Mouse (Mus musculus) liver, postnatal 0 days (tissue): ENCODE results near the gene Slc16a1. TPM values are rescaled to one million over a fixed set of nuclear protein-coding genes. Genes with fewer than 3 reads are reported as not detected.

Experiments
- ATAC-seq: fragments of 200-750 bp; cut with Nextera tagmentation; 2 replicates; pipeline ENCODE4 v1.8.0; 2017; ENCODE audit warnings: mild to moderate bottlenecking, moderate library complexity
- DNase-seq: peaks from one replicate; pipeline ENCODE4 v3.0.0-alpha.2; 2016
- H3K27ac ChIP-seq: fragments of 300-500 bp; sonication (generic); 2 replicates; pipeline ENCODE4 v1.5.1; 2014; ENCODE audit warnings: antibody characterized with exemption, moderate library complexity, mild to moderate bottlenecking, low read depth
- H3K27me3 ChIP-seq: fragments of 300-500 bp; sonication (generic); 2 replicates; pipeline ENCODE4 v1.6.1; 2014; ENCODE audit warnings: low read length, control low read depth, mixed read lengths; ENCODE audit not compliant: insufficient read depth
- H3K36me3 ChIP-seq: fragments of 300-500 bp; sonication (generic); replicated peaks from 2 replicates; pipeline ENCODE4 v1.6.1; 2014; ENCODE audit warnings: mild to moderate bottlenecking, control low read depth, low read length, moderate library complexity, mixed read lengths; ENCODE audit not compliant: insufficient read depth
- H3K4me1 ChIP-seq: fragments of 300-500 bp; sonication (generic); 2 replicates; pipeline ENCODE4 v1.6.1; 2014; ENCODE audit warnings: antibody characterized with exemption, mild to moderate bottlenecking, control low read depth; ENCODE audit not compliant: insufficient read depth
- H3K4me2 ChIP-seq: fragments of 300-500 bp; sonication (generic); 2 replicates; pipeline ENCODE4 v1.6.1; 2014; ENCODE audit warnings: low read depth, mild to moderate bottlenecking, low read length, moderate library complexity, mixed read lengths
- H3K4me3 ChIP-seq: fragments of 300-500 bp; sonication (generic); 2 replicates; pipeline ENCODE4 v1.5.1; 2014; ENCODE audit warnings: low read depth, low read length
- H3K9ac ChIP-seq: fragments of 300-500 bp; sonication (generic); replicated peaks from 2 replicates; pipeline ENCODE4 v1.6.1; 2014; ENCODE audit warnings: mild to moderate bottlenecking, moderate library complexity
- H3K9me3 ChIP-seq: fragments of 300-500 bp; sonication (generic); 2 replicates; pipeline ENCODE4 v1.6.1; 2016; ENCODE audit warnings: mild to moderate bottlenecking, control low read depth, low read length, mixed read lengths
- CTCF ChIP-seq: sonication (generic); IDR thresholded peaks from 2 replicates; pipeline ENCODE4 v1.5.1; 2016; ENCODE audit warnings: antibody characterized with exemption, low read depth
- EP300 ChIP-seq: IDR thresholded peaks from 2 replicates; pipeline ENCODE4 v1.6.1; 2016; ENCODE audit warnings: antibody characterized with exemption, low read depth, mild to moderate bottlenecking
- WGBS: fragments of 180-500 bp; shearing (Covaris S2); extraction: QIAGEN DNeasy Blood & Tissue Kit; methylation state at CpG from one replicate; pipeline ENCODE4 v1.1.7; 2014; ENCODE audit not compliant: insufficient replicate concordance; 5-methylcytosine and 5-hydroxymethylcytosine counted together
- polyA plus RNA-seq: library from polyadenylated mRNA; unstranded; fragments of >200 nt; fragmentation: Nextera tagmentation; extraction: Ambion mirVana; gene quantifications from 2 replicates; pipeline ENCODE4 v1.2.1, GENCODE M21; 2015

The Slc16a1 gene
- polyA plus RNA-seq, 1 experiment from 2014 or later, result 69.6 TPM

GRCm38 (mm10) chr3:104609690-104610380, 28.6 kb upstream of the Slc16a1 start:
- peaks cover 6% of the 10 kb centered on the region; the same call in 1 of the 2 replicates for H3K4me1 ChIP-seq
- no peak overlapping the region for H3K9ac ChIP-seq
- TF ChIP-seq EP300 (no peak), CTCF (no peak)
- no peak for ATAC-seq
- no peak for DNase-seq
- no peak overlapping the region for H3K4me3 ChIP-seq
- H3K27ac ChIP-seq, result no peak overlapping the region
- 80% methylated on average over 8 of the region's 8 CpGs for WGBS
- no peaks in the 10 kb centered on the region for H3K9me3 ChIP-seq
- no peaks in the 10 kb centered on the region for H3K36me3 ChIP-seq
- no peaks in the 10 kb centered on the region for H3K27me3 ChIP-seq
- H3K4me2 ChIP-seq, result no peak overlapping the region

DNA sequence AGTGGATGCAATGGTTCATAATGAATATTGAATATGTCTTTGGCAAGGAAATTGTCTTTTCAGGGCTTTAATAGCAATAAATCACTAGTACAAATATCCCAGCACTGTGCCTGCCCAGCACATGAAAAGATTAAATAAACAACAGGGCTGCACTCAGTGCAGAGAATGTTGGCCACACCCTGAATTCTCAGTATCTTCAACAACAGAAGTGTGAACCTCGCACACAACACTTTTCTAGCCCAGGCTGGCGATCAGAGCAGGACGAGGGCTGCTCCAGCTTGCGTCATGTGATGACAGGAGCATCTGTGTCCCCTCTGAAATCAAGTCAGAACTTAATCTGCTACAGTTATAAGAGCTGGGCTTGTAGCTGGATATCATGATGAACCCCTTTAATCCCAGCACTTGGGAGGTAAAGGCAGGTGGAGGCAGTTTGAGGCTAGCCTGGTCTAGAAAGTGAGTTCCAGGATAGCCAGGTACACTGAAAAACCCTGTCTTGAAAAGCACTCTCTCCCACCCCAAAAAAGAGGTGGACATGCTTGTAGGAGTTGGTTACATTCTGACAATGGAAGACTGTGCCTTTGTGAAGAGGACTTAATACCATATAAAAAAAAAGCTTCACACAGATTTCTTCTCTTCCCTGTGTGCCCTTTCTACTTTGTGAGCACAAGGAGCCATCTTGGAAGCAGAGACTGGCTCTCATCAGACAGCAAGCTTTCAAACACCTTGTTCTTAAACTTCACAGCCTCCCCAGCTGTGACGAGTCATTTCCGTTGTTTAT, 27.8 kb upstream of the Slc16a1 start:
- Histone ChIP-seq H3K4me2 (no peak overlapping the region), H3K27me3 (no peaks in the 10 kb centered on the region), H3K4me1 (peaks cover 6% of the 10 kb centered on the region; the same call in 1 of the 2 replicates), H3K9ac (no peak overlapping the region), H3K36me3 (no peaks in the 10 kb centered on the region), H3K9me3 (no peaks in the 10 kb centered on the region), H3K4me3 (no peak overlapping the region), H3K27ac (no peak overlapping the region)
- DNase-seq (no peak), ATAC-seq (no peak)
- no peak for TF ChIP-seq CTCF
- TF ChIP-seq EP300, result no peak
- 74% methylated on average over 6 of the region's 6 CpGs for WGBS

DNA sequence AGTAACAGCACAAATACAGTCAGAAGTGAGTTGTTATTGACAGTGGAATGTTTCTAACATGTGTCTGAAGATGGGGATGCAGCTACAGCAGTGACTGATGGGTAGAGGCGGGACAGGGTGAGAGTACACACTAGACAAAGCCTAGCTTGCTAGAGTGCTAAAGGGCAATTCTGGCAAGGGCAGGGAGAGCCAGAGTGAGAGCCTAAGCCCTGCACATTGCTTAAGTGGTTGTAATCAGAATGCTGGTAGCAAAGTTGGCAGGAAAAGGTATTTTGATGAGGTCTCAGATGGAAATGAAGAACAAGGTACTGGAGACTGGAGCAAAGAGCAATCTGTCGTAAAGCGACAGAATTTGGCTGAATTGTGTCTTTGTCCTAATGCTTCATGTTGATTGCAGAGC, 26.5 kb upstream of the Slc16a1 start:
- H3K4me3 ChIP-seq, result no peak overlapping the region
- H3K4me2 ChIP-seq, result no peak overlapping the region
- H3K9me3 ChIP-seq, result no peaks in the 10 kb centered on the region
- WGBS, result 69% methylated on average over 3 of the region's 3 CpGs
- peaks cover 6% of the 10 kb centered on the region; the same call in 1 of the 2 replicates for H3K4me1 ChIP-seq
- no peak for TF ChIP-seq EP300
- TF ChIP-seq CTCF, result no peak
- no peaks in the 10 kb centered on the region for H3K27me3 ChIP-seq
- ATAC-seq, result peak; percentile 85
- no peak overlapping the region for H3K9ac ChIP-seq
- no peak overlapping the region for H3K27ac ChIP-seq
- no peak for DNase-seq
- H3K36me3 ChIP-seq, result no peaks in the 10 kb centered on the region

GRCm38 (mm10) chr3:104613102-104613501, 25.4 kb upstream of the Slc16a1 start:
- TF ChIP-seq EP300 (no peak), CTCF (no peak)
- DNase-seq (no peak), ATAC-seq (no peak)
- H3K4me2 ChIP-seq, result no peak overlapping the region
- no peak overlapping the region for H3K9ac ChIP-seq
- no peak overlapping the region for H3K27ac ChIP-seq
- no peaks in the 10 kb centered on the region for H3K36me3 ChIP-seq
- H3K9me3 ChIP-seq, result no peaks in the 10 kb centered on the region
- WGBS, result 77% methylated on average over 5 of the region's 5 CpGs
- peaks cover 6% of the 10 kb centered on the region; the same call in 1 of the 2 replicates for H3K4me1 ChIP-seq
- H3K27me3 ChIP-seq, result no peaks in the 10 kb centered on the region
- H3K4me3 ChIP-seq, result no peak overlapping the region

- 68% methylated on average over 1 of the region's 1 CpGs for WGBS
- ATAC-seq, result no peak
These were observed 24.4 kb upstream of the Slc16a1 start for GRCm38 (mm10) chr3:104614081-104614480.

DNA sequence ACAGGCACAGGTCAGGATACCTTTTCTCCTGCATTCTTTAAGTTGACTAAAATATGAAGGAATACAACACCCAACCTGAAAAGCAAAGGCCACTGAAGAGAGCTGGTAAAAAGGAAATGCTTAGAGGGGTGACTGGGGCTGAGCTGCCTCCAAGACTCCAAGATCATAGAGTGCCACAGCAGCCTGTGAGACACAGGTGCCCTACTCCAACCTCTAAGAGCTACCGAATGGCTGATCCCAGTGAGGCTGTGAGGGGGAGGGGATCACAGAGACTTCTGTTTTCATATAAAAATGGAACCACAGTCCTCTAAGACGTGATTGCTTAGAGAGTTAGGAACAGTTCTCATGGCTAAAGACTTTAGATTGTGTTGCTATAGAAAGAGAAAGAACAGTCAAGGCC, 23.3 kb upstream of the Slc16a1 start:
- Histone ChIP-seq H3K4me1 (0 out of 2 replicates have a peak, but pooled peaks cover 6% of the 10 kb centered on the region), H3K27ac (no peak overlapping the region), H3K9me3 (no peaks in the 10 kb centered on the region), H3K36me3 (no peaks in the 10 kb centered on the region), H3K4me2 (no peak overlapping the region), H3K9ac (no peak overlapping the region), H3K4me3 (no peak overlapping the region), H3K27me3 (no peaks in the 10 kb centered on the region)
- WGBS, result 69% methylated on average over 2 of the region's 2 CpGs
- TF ChIP-seq EP300 (no peak), CTCF (no peak)
- DNase-seq (no peak), ATAC-seq (no peak)

More at GRCm38 (mm10) chr3:104614081-104614480, 24.4 kb upstream of the Slc16a1 start:
- H3K9me3 ChIP-seq, result no peaks in the 10 kb centered on the region
- no peaks in the 10 kb centered on the region for H3K27me3 ChIP-seq
- no peak overlapping the region for H3K4me2 ChIP-seq
- H3K27ac ChIP-seq, result no peak overlapping the region
- H3K4me1 ChIP-seq, result peaks cover 6% of the 10 kb centered on the region; the same call in 1 of the 2 replicates
- no peak for DNase-seq
- no peak overlapping the region for H3K9ac ChIP-seq
- TF ChIP-seq EP300 (no peak), CTCF (no peak)
- no peaks in the 10 kb centered on the region for H3K36me3 ChIP-seq
- no peak overlapping the region for H3K4me3 ChIP-seq
